Mouse (Mus musculus): Measurements from ENCODE around the gene Zmynd8.

GRCm38 (mm10) chr2:165874461-165875339, 24.1 kb downstream of the Zmynd8 start:
- TF ChIP-seq CTCF (conservative IDR thresholded peaks at IDR 0.05; ENCODE audit: insufficient read depth, insufficient read length, low read depth, low read length): no peak
- peak; percentile 15 for TF ChIP-seq POLR2A (IDR thresholded peaks at IDR 0.05; ENCODE audit: low read depth, low read length)
